Mouse (Mus musculus) heart, postnatal 36 days (tissue): ENCODE measurements at regions not wholly inside any gene's neighbourhood (a gene's known extent, or its start where the extent isn't known, plus 50 kb on each side); places are given as distances from the start of the nearest gene placed in this dataset.

Source experiments
- DNase-seq, 2 experiments: peaks; one replicate each; pipeline ENCODE4 v3.0.0; 2021 to 2022
- intact Hi-C: fragments of 180-260 bp; cut with DNase I; formaldehyde crosslinking; loops from one replicate; pipeline ENCODE4 v1.15.1; 2025

DNA sequence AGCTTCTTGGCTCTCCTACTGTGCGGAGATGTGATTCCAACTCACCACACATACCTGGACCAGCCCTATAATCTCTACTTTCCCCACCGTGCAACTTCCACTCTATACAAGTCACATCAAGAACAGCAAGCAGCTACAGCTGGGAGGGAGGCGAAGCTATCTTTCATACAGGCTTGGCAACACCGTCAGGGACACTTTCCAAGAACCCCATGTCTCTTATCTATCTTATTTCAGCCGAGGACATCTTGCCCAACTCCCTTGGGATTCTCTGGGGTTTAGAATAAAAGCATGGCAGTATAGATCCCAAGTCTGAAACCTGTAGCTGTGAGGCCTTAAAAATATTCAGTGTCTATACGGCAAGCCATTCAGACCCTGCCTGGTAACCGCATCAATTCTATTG is 341.5 kb upstream of the Tbx3 start:
- intact Hi-C loops, result no loop called here
- DNase-seq, result no peak

DNA sequence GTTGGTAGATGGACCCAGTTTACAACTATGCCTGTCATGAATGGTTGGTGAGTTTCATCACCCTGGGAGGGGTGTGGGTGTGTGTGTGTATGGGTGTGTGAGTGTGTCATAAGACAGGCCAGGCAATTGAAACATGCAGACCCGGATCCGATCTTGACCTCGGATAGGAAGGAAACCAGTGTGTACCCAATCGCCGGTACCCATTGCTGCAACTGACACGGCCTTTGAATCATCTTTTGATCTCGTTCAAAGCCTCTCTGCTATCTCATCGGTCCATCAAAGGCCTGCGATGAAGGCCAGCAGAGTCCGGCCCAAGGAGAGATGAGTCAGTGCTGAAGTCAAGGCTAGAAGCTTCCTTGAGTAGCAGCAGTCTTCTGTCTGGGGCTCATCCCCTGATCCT is 341.1 kb upstream of the Tbx3 start:
- DNase-seq, result no peak
- intact Hi-C loops, result no loop called here

DNA sequence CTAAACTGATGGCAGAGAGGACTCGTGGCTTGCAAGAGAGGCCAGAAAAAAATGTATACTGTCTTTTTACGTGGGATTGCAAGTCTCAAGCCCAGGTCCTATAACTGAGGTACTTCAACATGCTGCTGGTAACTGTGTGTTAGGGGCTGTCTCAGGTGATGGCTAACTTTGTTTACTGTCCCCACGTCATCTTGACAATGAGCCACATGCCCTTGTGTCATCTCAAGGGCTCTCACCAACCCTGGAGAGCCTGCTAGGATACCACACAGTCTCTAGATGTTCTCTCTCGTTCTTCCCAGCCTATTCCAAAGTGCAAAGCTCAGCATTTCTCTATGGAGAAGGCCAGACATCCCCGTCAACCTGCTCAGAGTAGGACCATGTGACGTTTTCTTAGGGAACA is 340.6 kb upstream of the Tbx3 start:
- intact Hi-C loops, result no loop called here
- no peak for DNase-seq

DNA sequence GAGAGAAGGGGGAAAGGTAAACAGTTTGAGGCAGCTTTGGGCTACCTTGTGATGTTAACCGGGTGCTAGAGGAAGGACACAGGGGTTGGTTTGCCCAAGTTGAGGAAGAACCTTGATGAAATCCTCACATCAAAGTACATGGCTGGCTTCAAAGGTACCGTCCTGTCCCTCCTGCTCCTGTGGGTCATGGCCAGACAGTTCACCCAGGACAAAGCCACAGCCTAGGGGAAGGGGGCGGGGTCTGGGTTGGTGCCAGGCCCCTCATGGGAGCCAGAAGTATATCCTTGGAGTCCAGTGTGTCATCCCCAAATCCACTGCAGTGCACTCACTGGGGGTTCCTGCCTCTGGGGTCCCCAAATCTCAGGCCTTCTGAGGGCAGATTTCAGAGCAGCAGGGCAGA is 339.0 kb upstream of the Tbx3 start:
- no peak for DNase-seq
- intact Hi-C loops, result no loop called here

DNA sequence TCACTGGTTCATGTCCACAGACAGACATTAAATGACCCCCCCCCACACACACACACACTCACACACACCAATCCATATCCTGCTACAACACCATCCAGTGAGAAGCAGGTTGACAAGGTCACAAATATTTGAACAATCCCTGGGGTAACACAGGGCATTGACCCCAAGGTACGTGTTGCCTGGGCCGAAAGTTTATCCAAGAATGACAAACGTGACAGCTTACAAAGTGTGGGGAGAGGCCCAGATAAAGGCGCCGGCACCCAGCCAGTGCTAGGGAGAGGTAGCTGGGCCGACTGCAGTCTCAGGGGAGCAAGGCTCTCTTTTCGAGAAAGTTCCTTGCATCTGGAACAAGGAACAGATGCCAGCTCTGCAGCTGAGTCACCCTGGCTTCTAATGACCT is 337.8 kb upstream of the Tbx3 start:
- intact Hi-C loops, result no loop called here
- DNase-seq, result peak; percentile 24 to 37

DNA sequence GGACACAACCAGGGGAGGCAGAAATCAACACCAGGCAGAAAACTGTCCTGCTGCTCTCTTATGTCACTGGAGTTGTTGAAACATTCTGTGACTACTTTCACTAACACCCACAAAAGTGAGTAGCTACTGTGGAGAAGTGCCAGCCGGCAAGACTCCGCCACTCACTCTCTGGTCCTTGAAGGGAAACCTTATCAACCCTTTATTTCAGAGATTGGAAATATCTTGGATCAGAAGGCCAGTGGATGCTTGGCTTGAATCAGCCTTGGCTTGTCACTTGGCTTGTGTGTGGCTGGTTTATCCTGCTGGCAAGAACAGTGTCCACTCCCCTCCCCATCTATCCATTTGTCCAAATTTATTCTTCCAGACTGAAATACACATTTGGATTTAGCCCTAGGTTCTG is 335.3 kb upstream of the Tbx3 start:
- intact Hi-C loops, result no loop called here
- DNase-seq, result no peak

DNA sequence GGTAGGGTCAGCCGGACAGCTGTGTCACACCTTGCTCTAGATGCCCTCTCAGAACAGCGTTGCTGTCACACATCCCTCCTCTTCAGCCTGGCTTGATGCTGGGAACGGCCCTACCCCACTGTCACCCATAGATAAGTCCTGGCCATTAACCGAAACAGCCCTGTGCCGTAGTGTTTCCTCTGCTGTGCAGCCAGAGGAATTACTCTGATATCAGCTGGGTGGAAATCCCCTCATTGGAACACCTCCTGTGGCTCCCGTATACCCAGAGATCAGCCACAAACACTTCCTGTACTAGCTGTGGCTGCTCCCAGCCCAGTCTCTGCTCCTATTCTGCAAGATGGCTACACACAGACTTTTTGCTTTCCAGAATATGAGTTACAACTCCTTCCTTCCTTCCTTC is 334.5 kb upstream of the Tbx3 start:
- DNase-seq, result no peak
- intact Hi-C loops, result no loop called here

DNA sequence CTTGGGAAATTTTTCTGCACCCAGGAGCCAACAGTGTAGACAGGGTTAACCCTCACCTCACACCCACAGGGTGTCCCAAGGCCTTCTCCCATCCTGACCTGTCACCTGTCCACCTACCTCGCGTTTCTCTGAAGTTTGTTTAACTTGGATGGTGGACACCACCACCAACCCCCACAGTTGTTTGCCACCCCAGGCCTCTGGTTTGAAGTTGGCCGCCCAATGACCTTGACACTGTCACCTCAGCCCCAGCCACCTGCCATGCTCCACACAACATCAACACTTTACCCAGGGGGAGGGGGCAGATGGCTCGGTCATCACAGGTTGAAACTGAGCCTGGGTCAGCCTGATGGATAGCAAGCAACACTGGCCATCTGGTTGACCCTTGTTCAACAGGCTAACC is 332.7 kb upstream of the Tbx3 start:
- DNase-seq, result no peak
- intact Hi-C loops, result no loop called here

DNA sequence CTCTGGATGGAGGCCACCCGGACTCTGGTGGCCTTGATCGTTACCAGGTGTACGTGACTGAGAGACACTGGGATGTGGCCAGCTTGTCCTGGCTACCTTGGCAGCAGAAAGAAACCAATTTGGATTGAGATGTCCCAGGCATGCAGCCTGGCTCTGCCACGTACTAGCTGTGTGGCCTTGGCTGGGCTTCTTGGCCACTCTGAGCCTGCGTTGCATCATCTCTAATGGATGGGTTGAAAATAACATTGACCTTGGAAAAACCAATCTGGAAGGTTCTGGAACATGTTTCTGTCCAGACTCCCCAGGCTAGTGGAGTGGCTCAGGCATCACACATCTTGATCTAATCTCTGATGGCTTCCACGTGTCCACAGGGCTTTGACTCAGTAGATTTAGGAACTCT is 331.8 kb upstream of the Tbx3 start:
- intact Hi-C loops, result no loop called here
- no peak for DNase-seq

DNA sequence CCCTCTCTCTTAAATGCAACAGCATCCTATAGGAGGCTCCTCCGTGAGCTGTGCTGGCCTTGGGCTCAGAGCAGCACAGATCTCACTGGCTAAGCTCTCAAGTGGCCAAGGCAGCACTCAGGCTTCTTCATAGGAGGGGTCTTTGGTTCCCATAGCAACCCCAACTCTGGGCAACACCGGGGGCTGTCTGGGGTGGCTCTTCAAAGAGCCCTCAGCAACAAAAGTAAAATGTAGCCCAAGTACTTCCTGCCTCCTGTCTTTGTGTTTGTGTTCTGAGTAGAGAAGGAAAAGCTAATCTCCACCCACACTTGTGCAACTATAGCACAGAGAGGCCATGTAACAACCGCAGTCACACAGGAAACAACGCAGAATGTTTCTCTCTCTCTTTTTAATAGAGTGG is 322.2 kb upstream of the Tbx3 start:
- DNase-seq, result no peak
- intact Hi-C loops, result no loop called here

DNA sequence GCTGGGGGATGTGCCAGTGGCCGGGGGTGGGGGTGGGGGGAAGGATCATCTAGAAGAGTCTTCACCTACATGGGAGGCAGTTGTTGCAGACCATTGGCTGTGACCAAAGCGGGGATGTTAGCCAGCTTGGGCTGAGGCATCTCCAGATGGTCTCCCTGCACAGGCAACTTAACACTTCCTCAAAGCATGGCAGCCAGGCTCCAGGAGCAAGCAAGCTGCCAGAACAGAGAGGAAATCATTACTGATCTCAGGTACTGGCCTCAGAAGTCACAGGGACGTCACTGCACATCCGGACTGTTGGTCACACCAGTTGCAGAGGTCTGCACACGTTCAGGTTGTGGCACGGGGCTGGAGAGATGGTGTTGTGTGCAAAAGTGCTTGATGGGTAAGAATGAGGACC is 321.1 kb upstream of the Tbx3 start:
- intact Hi-C loops, result no loop called here
- DNase-seq, result no peak

DNA sequence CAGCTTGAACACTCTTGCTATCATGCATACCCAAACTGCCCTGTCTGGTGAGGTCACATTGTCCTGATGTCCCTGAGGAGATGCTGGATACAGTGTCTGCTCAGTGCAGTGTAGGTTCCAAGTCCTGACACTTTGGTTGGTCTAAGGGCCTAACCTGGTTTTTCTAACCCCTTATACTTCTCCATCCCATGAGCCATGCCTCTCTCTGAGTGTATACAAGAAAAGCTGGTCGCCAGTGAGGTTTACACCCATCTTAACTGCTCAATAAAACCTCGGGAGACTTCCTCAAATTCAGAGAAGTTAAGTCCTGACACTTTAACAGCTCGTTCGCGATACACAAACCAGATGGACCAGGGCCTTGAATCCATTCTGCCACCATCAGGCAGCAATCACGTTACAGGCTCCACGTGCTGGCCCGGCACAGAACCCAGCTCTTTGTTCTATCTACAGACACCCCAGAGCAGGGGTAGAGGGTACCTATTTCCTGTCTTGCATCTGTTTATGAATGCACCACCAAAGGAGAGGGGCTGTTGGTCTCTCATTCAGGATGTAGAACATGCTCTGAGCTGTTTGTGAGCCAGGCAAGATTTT is 320.0 kb upstream of the Tbx3 start:
- intact Hi-C loops, result no loop called here
- no peak for DNase-seq

DNA sequence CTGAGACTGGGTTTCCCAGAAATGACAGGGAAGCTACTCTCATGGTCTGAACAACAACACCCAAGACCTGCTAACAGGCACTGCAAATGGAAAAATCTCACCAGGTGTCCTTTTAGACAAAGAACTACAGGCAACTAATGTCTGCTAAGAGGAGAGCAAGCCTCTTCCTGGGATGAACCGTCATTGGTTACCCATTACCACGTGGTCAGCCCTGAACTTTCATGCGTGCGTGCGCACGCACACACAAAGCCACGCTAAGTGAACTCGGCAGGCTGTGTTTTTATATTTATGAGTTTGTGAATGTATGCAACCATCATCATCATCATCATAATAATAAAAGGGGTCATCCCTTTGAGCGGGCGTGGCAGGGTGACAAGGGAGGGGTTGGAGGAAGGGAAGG is 315.0 kb upstream of the Tbx3 start:
- intact Hi-C loops, result no loop called here
- DNase-seq, result no peak

DNA sequence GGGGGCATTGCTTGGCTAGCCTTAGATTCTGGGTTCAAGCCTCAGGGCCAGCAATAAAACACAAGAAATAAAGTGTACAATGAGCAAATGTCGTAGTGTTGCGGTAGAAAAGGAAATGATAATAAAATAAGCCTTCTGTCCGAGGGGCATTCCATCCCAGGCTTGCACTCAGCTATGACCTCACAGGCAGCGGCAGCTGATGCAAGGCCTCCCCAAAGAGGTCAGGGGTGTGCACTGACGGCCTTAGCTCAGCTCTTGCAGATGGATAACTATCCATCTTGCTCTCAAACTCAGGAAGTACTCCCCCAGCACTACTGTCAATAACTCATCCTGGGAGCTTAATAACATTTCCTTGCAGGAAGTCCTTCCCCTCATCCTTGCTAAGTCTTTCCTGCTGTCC is 314.4 kb upstream of the Tbx3 start:
- no peak for DNase-seq
- intact Hi-C loops, result no loop called here

DNA sequence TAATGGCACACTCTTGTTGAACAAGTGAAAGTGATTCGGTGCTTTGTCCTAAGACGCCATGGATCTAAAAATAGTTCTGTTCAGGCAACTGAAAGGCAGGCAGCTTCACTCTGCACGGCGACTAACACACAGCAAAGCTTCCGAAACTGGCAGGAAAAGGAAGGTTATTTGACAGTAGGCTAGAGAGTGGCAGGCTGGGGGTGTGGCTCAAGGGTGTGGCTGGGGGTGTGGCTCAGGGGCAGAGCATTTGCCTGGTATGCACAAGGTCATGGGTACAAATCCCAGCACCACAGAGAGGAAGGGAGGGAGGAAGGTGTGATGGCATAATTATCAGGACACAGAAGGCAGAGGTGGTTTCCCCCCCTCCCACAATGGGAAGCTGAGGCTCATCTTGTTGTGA is 310.8 kb upstream of the Tbx3 start:
- intact Hi-C loops, result no loop called here
- no peak for DNase-seq

DNA sequence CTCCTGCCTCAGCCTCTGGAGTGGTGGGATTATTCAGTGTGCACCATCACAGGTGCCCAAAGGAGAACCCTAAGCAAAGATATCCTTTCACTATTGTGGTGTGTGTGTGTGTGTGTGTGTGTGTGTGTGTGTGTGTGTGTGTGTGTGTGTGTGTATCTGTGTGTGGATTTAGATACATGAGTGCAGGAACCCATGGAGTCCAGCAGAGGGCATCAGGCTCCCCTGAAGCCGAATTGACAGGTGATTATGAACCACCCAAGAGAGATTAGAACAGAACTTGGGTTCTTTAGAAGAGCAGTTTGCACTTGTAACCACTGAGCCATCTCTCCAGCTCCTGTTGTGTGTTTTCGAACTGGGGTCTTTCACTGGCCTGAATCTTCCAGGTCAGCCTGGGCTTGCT is 310.1 kb upstream of the Tbx3 start:
- DNase-seq, result no peak
- intact Hi-C loops, result no loop called here

DNA sequence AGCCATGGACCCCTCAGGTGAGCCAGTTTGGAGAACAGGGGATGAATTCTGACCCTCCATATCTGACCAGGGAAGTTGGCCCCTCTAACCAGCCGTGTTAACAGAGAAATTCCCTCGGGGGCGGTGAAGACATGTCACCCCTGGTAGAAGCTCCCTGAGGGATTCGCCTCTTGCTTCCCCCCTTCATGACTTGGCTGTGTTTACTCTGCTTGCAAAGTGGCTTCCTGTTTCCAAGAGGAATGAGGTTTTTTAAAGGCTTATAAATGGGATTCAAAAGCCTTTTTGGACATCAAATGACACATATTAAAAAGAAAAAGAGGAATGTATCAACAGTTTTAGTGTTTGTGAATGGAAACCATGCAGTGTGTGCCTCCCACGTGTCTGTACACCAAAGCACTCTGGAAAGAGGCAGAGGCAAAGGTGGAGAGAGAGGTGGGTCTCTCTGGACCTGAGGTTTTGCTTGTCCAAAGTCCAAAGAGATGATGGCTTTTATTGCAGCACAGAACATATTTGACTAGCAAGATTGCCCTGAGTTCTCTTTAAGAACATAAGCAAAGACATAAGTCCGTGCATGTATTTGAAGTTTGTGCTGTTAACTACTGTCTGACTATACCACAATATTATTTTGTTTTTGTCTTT is 308.9 kb upstream of the Tbx3 start:
- DNase-seq, result no peak
- intact Hi-C loops, result no loop called here

DNA sequence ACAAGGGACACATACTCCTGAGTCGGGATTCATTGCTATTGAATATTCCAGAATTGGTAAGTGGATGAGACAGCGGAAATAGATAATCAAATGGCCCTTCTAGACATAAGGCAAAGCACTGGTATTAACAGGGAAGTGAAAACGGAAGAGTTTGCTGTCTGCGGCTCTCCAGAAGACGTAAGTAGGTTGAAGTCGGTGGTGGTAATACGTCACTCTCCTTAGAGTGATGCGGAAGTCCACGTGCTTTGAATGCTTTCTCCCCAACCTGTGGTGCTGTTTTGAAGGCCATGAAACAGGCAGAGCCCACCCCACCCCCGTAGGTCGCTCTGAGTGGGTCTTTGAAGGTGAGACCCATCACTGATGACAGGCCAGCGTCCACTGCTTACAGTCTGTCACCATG is 308.0 kb upstream of the Tbx3 start:
- DNase-seq, result no peak
- intact Hi-C loops, result no loop called here

DNA sequence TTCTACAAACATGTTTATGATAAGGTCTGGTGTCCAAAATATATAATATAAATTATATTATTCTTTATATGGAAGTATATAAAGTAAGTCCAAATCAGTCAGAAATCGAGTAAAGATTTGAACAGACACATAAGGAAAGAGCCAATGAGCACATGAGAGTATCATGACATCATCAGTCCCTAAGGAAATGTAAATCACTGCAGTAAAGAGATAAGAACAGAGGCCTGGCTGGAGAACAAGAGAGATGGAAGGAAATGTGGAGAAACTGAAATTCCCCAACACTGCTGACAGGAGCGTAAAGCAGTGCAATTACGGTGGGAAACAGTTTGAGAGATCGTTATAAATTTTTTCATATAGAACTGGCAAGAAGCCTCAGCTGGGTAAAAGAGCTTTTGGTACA is 306.2 kb upstream of the Tbx3 start:
- intact Hi-C loops, result no loop called here
- no peak for DNase-seq

DNA sequence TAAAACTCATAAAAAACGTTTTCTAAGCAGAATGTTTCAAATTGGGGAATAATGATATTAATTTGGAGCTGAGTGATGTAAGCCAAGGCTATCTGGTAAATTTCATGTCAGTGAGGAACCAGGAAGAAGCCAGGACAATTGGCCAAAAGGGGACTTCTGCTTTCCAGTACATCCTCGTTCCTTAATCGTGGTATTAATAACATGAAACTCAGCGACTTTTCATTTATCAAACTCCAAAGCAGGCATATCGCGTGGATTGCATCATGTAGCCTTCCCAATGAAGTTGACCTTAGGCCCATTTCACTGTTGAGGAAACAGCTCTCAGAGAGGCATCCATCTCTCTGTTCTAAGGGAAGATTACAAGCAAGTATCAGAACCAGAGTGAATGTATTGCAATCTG is 305.3 kb upstream of the Tbx3 start:
- intact Hi-C loops, result no loop called here

DNA sequence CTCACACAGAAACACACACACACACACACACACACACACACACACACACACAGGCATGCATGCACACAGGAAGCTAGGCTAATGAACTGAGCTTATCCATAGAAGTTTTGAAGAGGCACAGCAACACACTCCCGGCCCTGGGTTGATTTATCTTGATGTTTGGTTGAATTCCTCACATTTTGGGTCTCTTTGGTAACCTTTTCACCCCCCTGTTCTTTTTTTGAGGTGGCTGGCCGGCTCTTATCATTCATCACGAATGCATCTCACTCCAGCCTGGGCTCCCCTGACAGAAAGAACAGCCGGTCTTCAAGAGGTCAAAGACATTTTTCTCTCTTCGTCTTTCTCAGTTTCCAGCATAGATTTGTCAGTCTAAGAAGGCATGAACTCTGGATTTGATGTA is 304.2 kb upstream of the Tbx3 start:
- intact Hi-C loops, result no loop called here
- DNase-seq, result no peak

More for the DNA sequence above, 305.3 kb upstream of the Tbx3 start:
- no peak for DNase-seq

DNA sequence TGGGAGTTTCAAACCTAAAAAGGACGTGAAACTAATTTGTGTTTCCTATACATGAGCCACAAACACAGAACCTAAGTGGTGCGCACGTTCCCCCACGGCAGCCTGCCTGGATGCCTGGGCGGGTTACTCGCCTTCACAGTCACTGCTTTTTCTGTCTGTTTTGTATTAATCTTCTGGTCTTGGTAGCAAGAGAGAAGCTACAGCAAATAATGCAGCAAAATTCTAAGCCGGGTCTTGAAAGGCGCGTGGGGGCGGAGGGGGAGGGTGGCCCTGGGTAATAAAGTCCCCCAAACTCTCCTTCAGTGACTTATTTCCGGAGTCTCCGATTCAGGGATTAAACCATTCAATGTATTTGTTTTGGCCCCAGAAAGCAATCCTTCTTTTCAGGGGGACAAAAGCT is 300.0 kb upstream of the Tbx3 start:
- no peak for DNase-seq
- intact Hi-C loops, result no loop called here

DNA sequence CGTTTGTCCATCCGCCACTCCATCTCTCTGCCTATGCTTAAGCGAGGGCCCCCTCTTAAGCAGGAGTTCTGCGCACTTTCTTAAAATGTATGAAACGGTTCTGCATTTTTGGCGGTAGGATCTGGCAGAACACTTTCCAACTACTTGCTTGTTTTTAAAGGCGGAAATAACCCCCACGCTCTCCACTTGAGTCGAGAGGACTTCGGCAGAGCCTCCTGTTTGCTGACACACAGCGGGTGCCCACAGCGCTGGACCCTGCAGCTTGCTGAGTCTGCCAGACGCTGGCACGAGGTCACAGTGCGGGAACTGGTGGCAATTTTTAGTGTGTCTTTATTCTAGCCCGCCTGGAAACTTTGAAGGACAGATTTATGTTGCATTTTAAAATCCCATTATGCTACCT is 299.5 kb upstream of the Tbx3 start:
- DNase-seq, result no peak
- intact Hi-C loops, result no loop called here
